ENCODE assay signal across 7 mouse cellular contexts in the genomic region with DNA sequence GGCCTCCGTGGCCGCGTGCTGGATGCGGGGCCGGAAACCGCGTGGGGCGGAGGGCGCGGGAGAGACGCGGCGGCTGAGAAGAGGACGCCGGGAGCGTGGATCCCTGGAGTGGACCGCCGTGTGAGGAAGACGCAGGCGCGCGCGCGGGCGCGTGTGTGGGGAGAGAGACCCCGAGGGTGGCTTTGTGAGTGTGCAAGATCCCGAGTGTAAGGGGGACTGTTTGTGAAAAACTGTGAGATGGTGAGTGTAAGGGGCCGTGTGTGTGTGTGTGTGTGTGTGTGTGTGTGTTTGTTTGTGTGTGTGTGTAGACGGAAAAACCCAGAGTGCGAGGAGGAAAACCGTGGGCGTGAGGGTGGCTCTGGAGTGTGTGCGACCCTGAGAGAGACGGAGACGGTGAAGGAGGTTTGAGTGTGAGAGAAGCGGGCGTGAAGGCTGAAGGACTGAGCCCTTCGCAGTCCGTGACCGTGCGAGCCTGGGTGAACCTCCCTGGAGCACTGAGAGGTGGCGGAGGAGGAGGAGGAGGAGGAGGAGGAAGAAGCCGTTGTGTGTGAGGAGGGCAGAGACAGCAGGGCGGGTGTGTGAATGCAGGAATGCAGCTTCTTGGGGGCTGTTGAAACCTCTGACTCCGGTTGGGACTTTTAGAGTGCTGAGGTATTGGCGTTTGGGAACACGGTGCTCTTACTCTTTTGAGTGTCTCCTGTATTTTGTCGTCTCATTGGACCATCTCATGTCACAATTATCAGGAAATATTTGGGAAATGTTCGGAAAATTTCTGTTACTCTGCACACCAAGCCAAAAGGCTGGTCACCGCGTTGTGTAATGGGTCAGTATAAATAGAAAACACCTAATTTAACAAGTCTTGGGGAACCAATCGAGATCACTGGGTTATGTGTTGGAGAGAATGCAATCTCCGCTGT. TPM values are rescaled to one million over a fixed set of nuclear protein-coding genes. Genes with fewer than 3 reads are reported as not detected.
DNase-seq lines count a peak whose midpoint lies in the region; ATAC-seq lines count a peak whose summit lies in the region.

No protein-coding gene starts in this region.

- H3K4me2 ChIP-seq in embryonic facial prominence, embryonic 13.5 days, result peak overlapping the region; percentile 84
- peak overlapping the region; percentile 85 for H3K4me2 ChIP-seq in heart, embryonic 16.5 days (ENCODE audit: low read depth, low read length)

- H3K9ac ChIP-seq in embryonic facial prominence, embryonic 13.5 days, result peak overlapping the region; percentile 90
- H3K9ac ChIP-seq in heart, embryonic 16.5 days (ENCODE audit: low read length), result peak overlapping the region; percentile 89

- peak overlapping the region; percentile 84 for H3K4me3 ChIP-seq in embryonic facial prominence, embryonic 13.5 days
- H3K4me3 ChIP-seq in heart, embryonic 16.5 days (ENCODE audit: low read length), result peak overlapping the region; percentile 94
- H3K4me3 ChIP-seq in megakaryocyte, embryonic 14.5 days (replicated peaks), result peak overlapping the region; percentile 99

- intact Hi-C loops in left cerebral cortex, postnatal 4 days (cut with DNase I), result no loop called here

- peak; percentile 53 for ATAC-seq in embryonic facial prominence, embryonic 13.5 days (ENCODE audit: insufficient number of reproducible peaks, insufficient read depth, low FRiP score, low TSS enrichment, low read depth)
- ATAC-seq in heart, embryonic 16.5 days (replicated peaks; ENCODE audit: extremely low read depth, insufficient read depth, low FRiP score), result peak; percentile 57

- H3K27me3 ChIP-seq in embryonic facial prominence, embryonic 13.5 days, result no peaks in the 10 kb centered on the region
- H3K27me3 ChIP-seq in heart, embryonic 16.5 days (ENCODE audit: control insufficient read depth, insufficient read depth, low read length), result no peaks in the 10 kb centered on the region
- H3K27me3 ChIP-seq in megakaryocyte, embryonic 14.5 days (replicated peaks), result no peaks in the 10 kb centered on the region

- peaks cover 13% of the 10 kb centered on the region for H3K4me1 ChIP-seq in embryonic facial prominence, embryonic 13.5 days
- peaks cover 16% of the 10 kb centered on the region for H3K4me1 ChIP-seq in heart, embryonic 16.5 days (ENCODE audit: control insufficient read depth, insufficient read depth, low read length)
- peaks cover 45% of the 10 kb centered on the region for H3K4me1 ChIP-seq in megakaryocyte, embryonic 14.5 days

- peak overlapping the region; percentile 93 for H3K27ac ChIP-seq in embryonic facial prominence, embryonic 13.5 days
- H3K27ac ChIP-seq in heart, embryonic 16.5 days (ENCODE audit: low read length), result peak overlapping the region; percentile 74

- 2% methylated on average over 54 of the region's 54 CpGs for WGBS in embryonic facial prominence, embryonic 13.5 days
- under 1% methylated on average over 54 of the region's 54 CpGs for WGBS in heart, embryonic 16.5 days

- DNase-seq in ES-CJ7 (ENCODE audit: low read depth, low spot score) (peak; percentile 66), WW6 (ENCODE audit: low read depth, low spot score) (peak; percentile 24)
- DNase-seq in left cerebral cortex, postnatal 4 days, result peak; percentile 27
- DNase-seq in right cerebral cortex, postnatal 4 days, result peak; percentile 79

- H3K36me3 ChIP-seq in embryonic facial prominence, embryonic 13.5 days, result peaks cover 4% of the 10 kb centered on the region
- H3K36me3 ChIP-seq in heart, embryonic 16.5 days (ENCODE audit: control insufficient read depth, insufficient read depth), result no peaks in the 10 kb centered on the region
- H3K36me3 ChIP-seq in megakaryocyte, embryonic 14.5 days (replicated peaks; ENCODE audit: low read length), result peaks cover 22% of the 10 kb centered on the region

- no peaks in the 10 kb centered on the region for H3K9me3 ChIP-seq in embryonic facial prominence, embryonic 13.5 days
- no peaks in the 10 kb centered on the region for H3K9me3 ChIP-seq in heart, embryonic 16.5 days (replicated peaks; ENCODE audit: control insufficient read depth, low read length)
- H3K9me3 ChIP-seq in megakaryocyte, embryonic 14.5 days, result no peaks in the 10 kb centered on the region

RNA-seq across cellular contexts. Expression of a gene that starts 0.6 kb away (rescaled TPM):
- 57.6 and 59.2 TPM in 2 replicates for polyA plus RNA-seq in embryonic facial prominence, embryonic 13.5 days (2015; fragmentation: Nextera tagmentation; extraction: Ambion mirVana)
- polyA plus RNA-seq in heart, embryonic 16.5 days (2015; fragmentation: Nextera tagmentation; extraction: Ambion mirVana), result 21.1 and 28.5 TPM in 2 replicates
- total RNA-seq in left cerebral cortex, postnatal 4 days (2021), result 10 to 100 TPM; 34.6 to 35.0 TPM
- 3.1 and 3.6 TPM in 2 replicates for polyA plus RNA-seq in megakaryocyte, embryonic 14.5 days (2012; ENCODE audit: insufficient read depth, low replicate concordance)

RNA-seq across cellular contexts. Expression of a gene that starts 19.1 kb away (rescaled TPM):
- 18.1 and 18.7 TPM in 2 replicates for polyA plus RNA-seq in embryonic facial prominence, embryonic 13.5 days (2015; fragmentation: Nextera tagmentation; extraction: Ambion mirVana)
- polyA plus RNA-seq in heart, embryonic 16.5 days (2015; fragmentation: Nextera tagmentation; extraction: Ambion mirVana), result 7.7 and 7.8 TPM in 2 replicates
- 10 to 100 TPM; 20.7 to 21.8 TPM for total RNA-seq in left cerebral cortex, postnatal 4 days (2021)
- polyA plus RNA-seq in megakaryocyte, embryonic 14.5 days (2012; ENCODE audit: insufficient read depth, low replicate concordance), result 16.9 and 32.0 TPM in 2 replicates

RNA-seq across cellular contexts. Expression of a gene that starts 32.5 kb away (rescaled TPM):
- polyA plus RNA-seq in embryonic facial prominence, embryonic 13.5 days (2015; fragmentation: Nextera tagmentation; extraction: Ambion mirVana), result 22.2 and 25.9 TPM in 2 replicates
- 1.9 and 6.6 TPM in 2 replicates for polyA plus RNA-seq in heart, embryonic 16.5 days (2015; fragmentation: Nextera tagmentation; extraction: Ambion mirVana)
- not detected for total RNA-seq in left cerebral cortex, postnatal 4 days (2021)
- 1.6 and 7.5 TPM in 2 replicates for polyA plus RNA-seq in megakaryocyte, embryonic 14.5 days (2012; ENCODE audit: insufficient read depth, low replicate concordance)

RNA-seq across cellular contexts. Expression of a gene that starts 41.5 kb away (rescaled TPM):
- 43.2 and 46.8 TPM in 2 replicates for polyA plus RNA-seq in embryonic facial prominence, embryonic 13.5 days (2015; fragmentation: Nextera tagmentation; extraction: Ambion mirVana)
- 20.1 and 21.1 TPM in 2 replicates for polyA plus RNA-seq in heart, embryonic 16.5 days (2015; fragmentation: Nextera tagmentation; extraction: Ambion mirVana)
- 10 to 100 TPM; 34.7 to 37.0 TPM for total RNA-seq in left cerebral cortex, postnatal 4 days (2021)
- polyA plus RNA-seq in megakaryocyte, embryonic 14.5 days (2012; ENCODE audit: insufficient read depth, low replicate concordance), result 11.7 and 21.5 TPM in 2 replicates

RNA-seq across cellular contexts. Expression of a gene that starts 41.5 kb away (rescaled TPM):
- polyA plus RNA-seq in embryonic facial prominence, embryonic 13.5 days (2015; fragmentation: Nextera tagmentation; extraction: Ambion mirVana), result 45.0 and 49.4 TPM in 2 replicates
- 34.1 and 34.4 TPM in 2 replicates for polyA plus RNA-seq in heart, embryonic 16.5 days (2015; fragmentation: Nextera tagmentation; extraction: Ambion mirVana)
- total RNA-seq in left cerebral cortex, postnatal 4 days (2021), result 10 to 100 TPM; 45.7 to 49.5 TPM
- polyA plus RNA-seq in megakaryocyte, embryonic 14.5 days (2012; ENCODE audit: insufficient read depth, low replicate concordance), result 2.9 and 9.4 TPM in 2 replicates

Comparison
In these comparisons a context has a peak if more than half of its experiments do, and no peak if none do; other contexts are left out.
1. Peak in every context shown above with its lines: DNase-seq, ATAC-seq, H3K4me3 ChIP-seq and H3K27ac ChIP-seq.
2. DNase-seq: peak in every context shown above with its lines; median percentile 79 in right cerebral cortex, postnatal 4 days; 66 in ES-CJ7; 27 in left cerebral cortex, postnatal 4 days; 24 in WW6.